Mouse (Mus musculus) retina, embryonic 14.5 days (tissue): ENCODE results near the gene Ccdc62.

Experiments
- DNase-seq: peaks from one replicate; pipeline ENCODE4 v3.0.0-alpha.2; 2015; ENCODE audit warnings: low spot score

Ccdc62 gene

GRCm38 (mm10) chr5:123938479-123938878 is 8.0 kb downstream of the Ccdc62 start:
- DNase-seq, result no peak

GRCm38 (mm10) chr5:123946546-123946945 is 16.1 kb downstream of the Ccdc62 start:
- no peak for DNase-seq

- peak; percentile 87 for DNase-seq
Measured at GRCm38 (mm10) chr5:123947041-123947761, 16.7 kb downstream of the Ccdc62 start.

GRCm38 (mm10) chr5:123952365-123953045 is 22.0 kb downstream of the Ccdc62 start:
- DNase-seq, result no peak

GRCm38 (mm10) chr5:123957213-123957612 is 26.7 kb downstream of the Ccdc62 start:
- DNase-seq, result no peak

- no peak for DNase-seq
Measured at GRCm38 (mm10) chr5:123959018-123959417, 28.5 kb downstream of the Ccdc62 start.

- no peak for DNase-seq
Measured at GRCm38 (mm10) chr5:123960129-123960528, 29.6 kb downstream of the Ccdc62 start.

GRCm38 (mm10) chr5:123961046-123961445 is 30.6 kb downstream of the Ccdc62 start:
- no peak for DNase-seq

GRCm38 (mm10) chr5:123964208-123964607 is 33.7 kb downstream of the Ccdc62 start:
- DNase-seq, result no peak

- DNase-seq, result no peak
Measured at GRCm38 (mm10) chr5:123966759-123967158, 36.3 kb downstream of the Ccdc62 start.

- DNase-seq, result no peak
Measured at GRCm38 (mm10) chr5:123968468-123968867, 38.0 kb downstream of the Ccdc62 start.

- no peak for DNase-seq
Measured at GRCm38 (mm10) chr5:123969216-123969615, 38.7 kb downstream of the Ccdc62 start.

- DNase-seq, result no peak
Measured at GRCm38 (mm10) chr5:123970576-123970975, 40.1 kb downstream of the Ccdc62 start.

- no peak for DNase-seq
Measured at GRCm38 (mm10) chr5:123972453-123972852, 42.0 kb downstream of the Ccdc62 start.

- DNase-seq, result peak; percentile 70
Measured at GRCm38 (mm10) chr5:123973299-123974178, 43.1 kb downstream of the Ccdc62 start, which contains the start of gene Hip1r. TSS of gene Hip1r (plus strand) at chr5:123973628.

- DNase-seq, result no peak
Measured at GRCm38 (mm10) chr5:123974179-123974485, 43.7 kb downstream of the Ccdc62 start.

GRCm38 (mm10) chr5:123974616-123975111 is 44.2 kb downstream of the Ccdc62 start:
- no peak for DNase-seq

- no peak for DNase-seq
Measured at GRCm38 (mm10) chr5:123975668-123976180, 45.2 kb downstream of the Ccdc62 start.

- no peak for DNase-seq
Measured at GRCm38 (mm10) chr5:123977231-123977630, 46.8 kb downstream of the Ccdc62 start.

GRCm38 (mm10) chr5:123978131-123978530 is 47.7 kb downstream of the Ccdc62 start:
- no peak for DNase-seq

GRCm38 (mm10) chr5:123979221-123979979 is 48.9 kb downstream of the Ccdc62 start:
- no peak for DNase-seq
